Mouse (Mus musculus) bone marrow macrophage, adult 2 months (primary cell): ENCODE data around the gene Epha7.

Experiments used
- CTCF ChIP-seq: IDR thresholded peaks from 2 replicates; pipeline ENCODE4 v1.5.1; 2012; ENCODE audit warnings: low read depth, mild to moderate bottlenecking, low read length, moderate library complexity
- POLR2A ChIP-seq: IDR thresholded peaks from 2 replicates; pipeline ENCODE4 v1.6.1; 2012; ENCODE audit warnings: mild to moderate bottlenecking, low read depth, low read length, borderline replicate concordance

- no peak for TF ChIP-seq POLR2A
- TF ChIP-seq CTCF: no peak
Observed at GRCm38 (mm10) chr4:28899373-28899772, 86.4 kb downstream of the Epha7 start.
